Mouse (Mus musculus): Measurements from ENCODE around the gene Amz1. TPM values are rescaled to one million over a fixed set of nuclear protein-coding genes. Genes with fewer than 3 reads are reported as not detected.

The Amz1 gene
- total and polyA plus RNA-seq, 3 experiments: 7.5 to 12.4 (median 8.3) TPM

DNA sequence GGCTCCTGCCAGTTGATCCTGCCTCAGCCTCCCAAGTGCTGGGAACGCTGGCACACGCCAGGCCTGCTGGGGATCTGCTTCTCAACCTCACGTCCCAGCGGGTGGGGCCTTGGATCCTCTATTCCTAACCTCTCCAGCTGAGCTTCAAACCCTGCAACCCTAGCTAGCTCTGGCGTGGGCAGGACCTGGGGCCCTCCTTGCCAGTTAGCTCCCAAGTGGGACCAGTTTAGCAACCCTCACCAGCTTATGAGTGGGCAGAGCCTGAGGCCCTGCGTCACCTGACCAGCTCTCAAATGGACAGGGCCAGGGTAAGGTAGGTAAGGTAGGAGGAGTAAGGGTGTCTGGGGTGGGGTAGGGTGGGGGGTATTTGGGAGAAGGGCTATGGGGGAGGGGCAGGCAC, 43.9 kb upstream of the Amz1 start:
- H3K79me2 ChIP-seq (replicated peaks; ENCODE audit: control insufficient read depth, extremely low read depth, insufficient read depth, poor library complexity, severe bottlenecking): no peaks in the 10 kb centered on the region
- dilution Hi-C loops (cut with MboI; ENCODE audit: extremely low pct_ligation_motif_present, extremely low pct_unique_long_range_greater_than_20kb, low sequenced_read_pairs) (no loop called here), in situ Hi-C loops (cut with MboI; ENCODE audit: low pct_ligation_motif_present, low pct_unique_long_range_greater_than_20kb, low sequenced_read_pairs) (no loop called here)
- H3K4me1 ChIP-seq (ENCODE audit: control insufficient read depth in 1 of 2, insufficient read depth in 2 of 2): peaks cover 0 to 28% of the 10 kb centered on the region in 2 experiments; a peak in 2 of 4 replicates
- no peak for DNase-seq (ENCODE audit: extremely low read depth)
- H3K36me3 ChIP-seq (replicated peaks in 1 of 2; ENCODE audit: control insufficient read depth in 1 of 2, insufficient read depth in 1 of 2, low read length in 1 of 2): peaks cover 3 to 58% of the 10 kb centered on the region in 2 experiments
- no peak overlapping the region for H3K4me2 ChIP-seq (ENCODE audit: insufficient read depth, low read depth, poor library complexity, severe bottlenecking)
- TF ChIP-seq ZMIZ1 (IDR thresholded peaks at IDR 0.05; ENCODE audit: low read depth, low read length): no peak
- no peak for TF ChIP-seq POLR2A (IDR thresholded peaks at IDR 0.05; ENCODE audit: low read depth, low read length)
- TF ChIP-seq JUN (IDR thresholded peaks at IDR 0.05; ENCODE audit: insufficient read depth, low read depth, low read length): no peak
- TF ChIP-seq CHD2 (IDR thresholded peaks at IDR 0.05; ENCODE audit: low read length): no peak
- TF ChIP-seq IRF4 (IDR thresholded peaks at IDR 0.05; ENCODE audit: low read depth, low read length): no peak
- no peak for TF ChIP-seq POLR2AphosphoS2 (IDR thresholded peaks at IDR 0.05; ENCODE audit: low read depth, low read length)
- no peak for TF ChIP-seq JUND (conservative IDR thresholded peaks at IDR 0.05; ENCODE audit: low read depth, low read length)
- no peak for TF ChIP-seq TBP (conservative IDR thresholded peaks at IDR 0.05; ENCODE audit: low read depth, low read length)
- TF ChIP-seq GABPA (IDR thresholded peaks at IDR 0.05; ENCODE audit: insufficient replicate concordance, low read depth, low read length): no peak
- TF ChIP-seq PAX5 (IDR thresholded peaks at IDR 0.05; ENCODE audit: low read length): no peak
- no peak for TF ChIP-seq ZKSCAN1 (IDR thresholded peaks at IDR 0.05; ENCODE audit: borderline replicate concordance, low read depth, low read length)
- no peak for TF ChIP-seq KAT2A (IDR thresholded peaks at IDR 0.05; ENCODE audit: insufficient replicate concordance, low read length)
- no peak for TF ChIP-seq HCFC1 (IDR thresholded peaks at IDR 0.05; ENCODE audit: low read depth, low read length)
- no peak for TF ChIP-seq CHD1 (IDR thresholded peaks at IDR 0.05; ENCODE audit: low read depth, low read length)
- no peak for TF ChIP-seq ZC3H11A (IDR thresholded peaks at IDR 0.05; ENCODE audit: low read depth, low read length)
- TF ChIP-seq BHLHE40 (IDR thresholded peaks at IDR 0.05; ENCODE audit: low read depth, low read length): no peak
- TF ChIP-seq MAFK (IDR thresholded peaks at IDR 0.05; ENCODE audit: insufficient replicate concordance, low read length): no peak
- no peaks in the 10 kb centered on the region for H3K27me3 ChIP-seq (replicated peaks)
- no peak overlapping the region for H3K27ac ChIP-seq (ENCODE audit: insufficient read depth, low read depth)
- H3K9me3 ChIP-seq (replicated peaks; ENCODE audit: low read length): no peaks in the 10 kb centered on the region
- H3K4me3 ChIP-seq (replicated peaks in 1 of 3; ENCODE audit: low read depth in 2 of 3, low read length in 2 of 3, poor library complexity in 1 of 3): no peak overlapping the region
- H3K9ac ChIP-seq (ENCODE audit: insufficient read depth, low read depth): no peak overlapping the region

DNA sequence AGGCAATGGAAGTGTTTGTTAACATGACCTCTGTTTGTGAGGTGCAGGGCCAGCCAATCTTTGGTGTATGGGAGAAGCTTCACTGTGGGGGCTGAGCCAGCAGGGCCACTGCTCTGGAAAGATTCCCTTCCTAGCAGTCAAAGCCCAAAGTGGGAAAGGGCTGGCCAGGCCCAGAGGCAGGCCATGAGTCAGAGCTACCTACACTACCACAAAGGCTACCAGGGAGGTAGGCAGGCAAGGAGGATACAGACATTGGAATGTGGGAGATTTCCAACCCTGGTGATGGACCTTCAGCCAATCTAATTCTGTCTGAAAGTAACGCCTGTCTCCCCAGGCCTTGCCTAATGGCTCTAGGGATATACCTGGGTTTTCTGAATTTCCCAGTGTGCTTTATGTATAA, 43.0 kb upstream of the Amz1 start:
- Histone ChIP-seq H3K9ac (ENCODE audit: insufficient read depth, low read depth) (no peak overlapping the region), H3K4me3 (replicated peaks in 1 of 3; ENCODE audit: low read depth in 2 of 3, low read length in 2 of 3, poor library complexity in 1 of 3) (no peak overlapping the region), H3K4me2 (ENCODE audit: insufficient read depth, low read depth, poor library complexity, severe bottlenecking) (no peak overlapping the region), H3K27ac (ENCODE audit: insufficient read depth, low read depth) (no peak overlapping the region), H3K4me1 (ENCODE audit: control insufficient read depth in 1 of 2, insufficient read depth in 2 of 2) (peaks cover 0 to 28% of the 10 kb centered on the region in 2 experiments; a peak in 2 of 4 replicates), H3K36me3 (replicated peaks in 1 of 2; ENCODE audit: control insufficient read depth in 1 of 2, insufficient read depth in 1 of 2, low read length in 1 of 2) (peaks cover 2 to 55% of the 10 kb centered on the region in 2 experiments), H3K27me3 (replicated peaks) (no peaks in the 10 kb centered on the region), H3K9me3 (replicated peaks; ENCODE audit: low read length) (no peaks in the 10 kb centered on the region), H3K79me2 (replicated peaks; ENCODE audit: control insufficient read depth, extremely low read depth, insufficient read depth, poor library complexity, severe bottlenecking) (no peaks in the 10 kb centered on the region)
- no peak for DNase-seq (ENCODE audit: extremely low read depth)
- dilution Hi-C loops (cut with MboI; ENCODE audit: extremely low pct_ligation_motif_present, extremely low pct_unique_long_range_greater_than_20kb, low sequenced_read_pairs): no loop called here
- in situ Hi-C loops (cut with MboI; ENCODE audit: low pct_ligation_motif_present, low pct_unique_long_range_greater_than_20kb, low sequenced_read_pairs): no loop called here
- TF ChIP-seq MEF2A (IDR thresholded peaks at IDR 0.05; ENCODE audit: borderline replicate concordance, low read depth, low read length): no peak
- TF ChIP-seq TBP (conservative IDR thresholded peaks at IDR 0.05; ENCODE audit: low read depth, low read length): no peak
- no peak for TF ChIP-seq MYC (IDR thresholded peaks at IDR 0.05; ENCODE audit: low read depth, low read length)
- no peak for TF ChIP-seq SIN3A (IDR thresholded peaks at IDR 0.05; ENCODE audit: low read length)
- no peak for TF ChIP-seq JUND (conservative IDR thresholded peaks at IDR 0.05; ENCODE audit: low read depth, low read length)
- TF ChIP-seq MAX (IDR thresholded peaks at IDR 0.05; ENCODE audit: low read length): no peak
- no peak for TF ChIP-seq TCF12 (IDR thresholded peaks at IDR 0.05; ENCODE audit: low read depth, low read length)
- no peak for TF ChIP-seq E2F4 (IDR thresholded peaks at IDR 0.05; ENCODE audit: insufficient replicate concordance, low read depth, low read length)
- TF ChIP-seq MAZ (IDR thresholded peaks at IDR 0.05; ENCODE audit: low read depth, low read length): no peak
- no peak for TF ChIP-seq SMC3 (IDR thresholded peaks at IDR 0.05; ENCODE audit: low read depth, low read length)
- no peak for TF ChIP-seq MAFK (IDR thresholded peaks at IDR 0.05; ENCODE audit: insufficient replicate concordance, low read length)
- no peak for TF ChIP-seq CHD1 (IDR thresholded peaks at IDR 0.05; ENCODE audit: low read depth, low read length)
- no peak for TF ChIP-seq ZMIZ1 (IDR thresholded peaks at IDR 0.05; ENCODE audit: low read depth, low read length)
- no peak for TF ChIP-seq BHLHE40 (IDR thresholded peaks at IDR 0.05; ENCODE audit: low read depth, low read length)
- no peak for TF ChIP-seq GABPA (IDR thresholded peaks at IDR 0.05; ENCODE audit: insufficient replicate concordance, low read depth, low read length)
- no peak for TF ChIP-seq POLR2A (IDR thresholded peaks at IDR 0.05; ENCODE audit: low read depth, low read length)
- TF ChIP-seq RAD21 (IDR thresholded peaks at IDR 0.05; ENCODE audit: low read depth, low read length): no peak
- no peak for TF ChIP-seq EP300 (IDR thresholded peaks at IDR 0.05; ENCODE audit: low read length)
